Mouse (Mus musculus) forebrain, embryonic 14.5 days (tissue): Measurements from ENCODE around the gene Sipa1l3. TPM values are rescaled to one million over a fixed set of nuclear protein-coding genes. Genes with fewer than 3 reads are reported as not detected.

Experiments
- ATAC-seq: fragments of 200-750 bp; cut with Nextera tagmentation; 2 replicates; pipeline ENCODE4 v1.8.0; 2017; ENCODE audit warnings: mild to moderate bottlenecking, moderate library complexity
- DNase-seq: peaks from one replicate; pipeline ENCODE4 v3.0.0-alpha.2; 2015; ENCODE audit warnings: low spot score
- H3K27ac ChIP-seq: fragments of 300-500 bp; sonication (generic); 2 replicates; pipeline ENCODE4 v1.5.1; 2014; ENCODE audit warnings: low read depth, mild to moderate bottlenecking, control low read depth, low read length, moderate library complexity
- H3K27me3 ChIP-seq: fragments of 300-500 bp; sonication (generic); replicated peaks from 2 replicates; pipeline ENCODE4 v1.6.1; 2014; ENCODE audit warnings: low read length, control low read depth, mixed read lengths; ENCODE audit not compliant: control insufficient read depth, insufficient read depth
- H3K36me3 ChIP-seq: fragments of 300-500 bp; sonication (generic); 2 replicates; pipeline ENCODE4 v1.6.1; 2014; ENCODE audit warnings: low read length, control low read depth; ENCODE audit not compliant: control insufficient read depth, insufficient read depth
- H3K4me1 ChIP-seq: fragments of 300-500 bp; sonication (generic); 2 replicates; pipeline ENCODE4 v1.6.1; 2014; ENCODE audit warnings: antibody characterized with exemption, low read length, control low read depth; ENCODE audit not compliant: control insufficient read depth, insufficient read depth
- H3K4me2 ChIP-seq: fragments of 300-500 bp; sonication (generic); 2 replicates; pipeline ENCODE4 v1.6.1; 2014; ENCODE audit warnings: mild to moderate bottlenecking, control low read depth, low read length
- H3K4me3 ChIP-seq: fragments of 300-500 bp; sonication (generic); 2 replicates; pipeline ENCODE4 v1.5.1; 2014; ENCODE audit warnings: low read depth, low read length, control low read depth
- H3K9ac ChIP-seq: fragments of 300-500 bp; sonication (generic); 2 replicates; pipeline ENCODE4 v1.6.1; 2014; ENCODE audit warnings: mild to moderate bottlenecking, low read length, control low read depth, moderate library complexity
- H3K9me3 ChIP-seq: fragments of 300-500 bp; sonication (generic); replicated peaks from 2 replicates; pipeline ENCODE4 v1.6.1; 2016; ENCODE audit warnings: low read length, control low read depth, mixed read lengths; ENCODE audit not compliant: control insufficient read depth
- whole genome bisulfite sequencing: fragments of 180-500 bp; shearing (Covaris S2); extraction: QIAGEN DNeasy Blood & Tissue Kit; methylation state at CpG from one replicate; pipeline ENCODE4 v1.1.7; 2014; 5-methylcytosine and 5-hydroxymethylcytosine counted together
- polyA plus RNA-seq: library from polyadenylated mRNA; unstranded; fragments of >200 nt; fragmentation: Nextera tagmentation; extraction: Ambion mirVana; gene quantifications from 2 replicates; pipeline ENCODE4 v1.2.1, GENCODE M21; 2014

Gene Sipa1l3
- polyA plus RNA-seq, 1 experiment from 2014 or later = 6.2 TPM

- WGBS = under 1% methylated on average over 62 of the region's 67 CpGs
- Histone ChIP-seq H3K4me2 (peak within 1 kb of the TSS; percentile 95), H3K4me1 (peaks cover 20% of the 10 kb centered on the region), H3K9me3 (no peaks in the 10 kb centered on the region), H3K4me3 (peak within 1 kb of the TSS; percentile 74), H3K9ac (peak within 1 kb of the TSS; percentile 86), H3K27ac (peak within 1 kb of the TSS; percentile 93), H3K36me3 (no peaks in the 10 kb centered on the region), H3K27me3 (no peaks in the 10 kb centered on the region)
- DNase-seq = peak; percentile 98
- peak; percentile 92 for ATAC-seq
Observed at GRCm38 (mm10) chr7:29303738-29304462, 214.5 kb downstream of the Sipa1l3 start, which contains the start of gene Dpf1. TSS of gene Dpf1 (plus strand) at chr7:29303951.

GRCm38 (mm10) chr7:29302641-29303040 lies 215.8 kb downstream of the Sipa1l3 start:
- H3K27me3 ChIP-seq = no peaks in the 10 kb centered on the region
- H3K9ac ChIP-seq = no peak overlapping the region
- peaks cover 20% of the 10 kb centered on the region for H3K4me1 ChIP-seq
- WGBS = 67% methylated on average over 7 of the region's 7 CpGs
- no peak overlapping the region for H3K4me3 ChIP-seq
- no peak overlapping the region for H3K27ac ChIP-seq
- DNase-seq (no peak), ATAC-seq (no peak)
- no peaks in the 10 kb centered on the region for H3K36me3 ChIP-seq
- H3K4me2 ChIP-seq = no peak overlapping the region
- no peaks in the 10 kb centered on the region for H3K9me3 ChIP-seq

DNA sequence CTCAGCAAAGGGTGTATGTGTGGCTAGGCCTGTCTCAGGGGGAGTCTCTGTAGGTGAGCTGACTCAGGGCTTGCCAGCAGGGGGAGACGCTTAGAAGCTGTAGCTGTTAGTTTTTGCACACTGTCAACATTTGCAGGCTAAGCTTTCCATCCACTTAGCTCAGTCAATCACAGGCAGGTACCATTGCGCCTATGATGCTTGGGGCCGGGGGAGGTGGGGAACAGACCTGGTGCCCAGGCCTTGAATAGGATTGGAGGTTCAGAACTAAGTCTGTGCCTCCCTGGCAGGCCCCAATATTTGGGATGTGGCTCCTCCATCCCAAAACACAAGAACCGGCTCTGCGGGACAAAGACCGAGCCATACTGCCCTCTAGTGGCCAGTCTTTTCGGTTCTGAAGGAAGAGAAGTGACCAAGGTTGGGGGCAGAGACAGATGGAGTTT lies 217.3 kb downstream of the Sipa1l3 start:
- Histone ChIP-seq H3K36me3 (no peaks in the 10 kb centered on the region), H3K4me2 (peak overlapping the region; percentile 30), H3K4me1 (peaks cover 13% of the 10 kb centered on the region), H3K9ac (peak overlapping the region; percentile 46; the same call in 1 of the 2 replicates), H3K27me3 (no peaks in the 10 kb centered on the region), H3K27ac (no peak overlapping the region), H3K9me3 (no peaks in the 10 kb centered on the region), H3K4me3 (no peak overlapping the region)
- DNase-seq (peak; percentile 89), ATAC-seq (no peak; the same call in 1 of the 2 replicates)
- WGBS = 1% methylated on average over 7 of the region's 7 CpGs

GRCm38 (mm10) chr7:29296998-29297397 lies 221.4 kb downstream of the Sipa1l3 start:
- Histone ChIP-seq H3K4me1 (peaks cover 19% of the 10 kb centered on the region; the same call in 1 of the 2 replicates), H3K9ac (no peak overlapping the region)
- WGBS = 13% methylated on average over 10 of the region's 10 CpGs

GRCm38 (mm10) chr7:29295861-29296647 lies 222.4 kb downstream of the Sipa1l3 start:
- Histone ChIP-seq H3K4me1 (peaks cover 23% of the 10 kb centered on the region; the same call in 1 of the 2 replicates), H3K36me3 (no peaks in the 10 kb centered on the region), H3K4me2 (no peak overlapping the region), H3K27me3 (no peaks in the 10 kb centered on the region), H3K4me3 (no peak overlapping the region), H3K27ac (no peak overlapping the region), H3K9me3 (no peaks in the 10 kb centered on the region), H3K9ac (no peak overlapping the region)
- WGBS = 84% methylated on average over 24 of the region's 24 CpGs
- DNase-seq = no peak
- no peak for ATAC-seq

More at GRCm38 (mm10) chr7:29296998-29297397, 221.4 kb downstream of the Sipa1l3 start:
- Histone ChIP-seq H3K27ac (no peak overlapping the region), H3K4me2 (no peak overlapping the region), H3K27me3 (no peaks in the 10 kb centered on the region), H3K36me3 (no peaks in the 10 kb centered on the region), H3K9me3 (no peaks in the 10 kb centered on the region), H3K4me3 (no peak overlapping the region)
- ATAC-seq (0 out of 2 replicates have a peak, but pooled peaks have one; percentile 10), DNase-seq (peak; percentile 90)

DNA sequence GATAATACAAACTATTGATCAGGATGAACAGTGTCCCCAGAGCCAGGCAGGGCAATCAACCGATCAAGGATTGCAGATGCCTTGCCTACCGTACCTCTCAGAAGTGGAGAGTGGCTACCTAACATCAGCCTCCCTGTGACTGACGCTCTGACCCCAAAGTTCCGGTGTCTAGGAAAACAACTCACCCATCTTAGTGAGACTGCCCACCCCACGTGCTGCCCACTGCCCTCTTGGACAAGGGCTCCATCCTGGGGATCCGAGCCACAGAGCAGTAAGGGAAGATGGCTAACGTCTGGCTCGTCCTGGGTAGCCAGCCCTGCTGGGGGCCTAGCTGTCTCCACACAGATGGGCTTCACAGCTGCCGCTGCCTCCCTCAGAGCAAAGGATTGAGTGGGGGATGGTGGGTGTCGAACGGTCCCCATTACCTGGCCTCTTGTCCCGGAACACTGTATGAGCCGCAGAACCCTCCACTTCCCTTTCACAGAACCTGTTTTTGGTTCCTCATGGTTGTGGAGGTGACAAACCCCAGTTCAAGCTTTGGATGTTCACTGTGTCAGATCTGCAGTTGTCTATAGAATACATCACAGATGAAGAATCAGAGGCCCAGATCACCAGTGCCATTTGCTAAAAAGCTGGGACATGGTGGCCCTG lies 224.2 kb downstream of the Sipa1l3 start:
- H3K9ac ChIP-seq = 0 out of 2 replicates have a peak overlapping the region, but pooled peaks have one; percentile 30
- DNase-seq = no peak
- no peaks in the 10 kb centered on the region for H3K27me3 ChIP-seq
- no peaks in the 10 kb centered on the region for H3K36me3 ChIP-seq
- no peak overlapping the region for H3K4me2 ChIP-seq
- H3K4me3 ChIP-seq = no peak overlapping the region
- WGBS = 69% methylated on average over 13 of the region's 13 CpGs
- no peaks in the 10 kb centered on the region for H3K9me3 ChIP-seq
- H3K27ac ChIP-seq = no peak overlapping the region
- peaks cover 27% of the 10 kb centered on the region; the same call in 1 of the 2 replicates for H3K4me1 ChIP-seq
- no peak for ATAC-seq

DNA sequence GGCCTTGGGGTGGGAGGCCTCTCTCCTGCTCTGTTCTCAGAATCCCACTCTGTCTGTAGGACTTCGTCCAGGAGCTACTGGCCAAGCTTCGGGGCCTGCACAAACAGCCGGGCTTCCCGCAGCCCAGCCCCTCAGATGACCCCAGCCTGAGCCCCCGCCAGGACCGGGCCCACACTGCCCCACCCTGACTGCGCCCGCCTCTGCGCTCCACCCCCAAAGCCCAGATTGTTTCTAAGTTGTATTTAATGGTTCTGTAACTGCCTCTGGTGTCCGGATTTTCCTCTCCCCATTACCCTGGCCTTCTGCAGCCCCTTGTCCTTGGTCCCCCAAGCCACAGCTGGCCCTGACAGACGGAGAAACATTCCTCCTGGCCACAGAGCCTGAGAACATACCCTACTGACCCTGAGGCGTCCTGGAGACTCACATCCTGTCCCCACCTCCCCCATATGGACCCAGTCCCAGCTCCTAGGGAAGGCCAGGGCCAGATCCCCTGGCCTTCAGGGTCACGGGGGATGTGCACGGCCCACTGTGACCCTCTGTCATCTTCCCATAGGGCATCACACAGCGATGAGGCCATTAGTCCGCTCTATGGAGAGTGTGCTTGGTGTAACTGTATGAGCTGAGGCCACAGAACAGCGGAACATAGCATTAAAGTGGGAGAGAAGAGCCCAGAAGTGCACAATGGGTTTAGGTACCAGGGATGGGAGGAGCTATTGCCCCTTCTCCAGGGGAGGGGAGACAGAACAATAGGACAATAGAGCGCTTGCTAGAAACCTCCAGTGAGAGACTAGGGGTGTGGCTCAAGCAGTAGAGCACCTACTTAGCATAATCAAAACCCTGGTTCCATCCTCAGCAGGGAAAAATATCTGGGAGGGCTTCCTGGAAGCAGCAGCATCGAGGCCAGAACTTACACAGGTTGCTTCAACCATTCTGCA lies 225.0 kb downstream of the Sipa1l3 start:
- no peaks in the 10 kb centered on the region for H3K27me3 ChIP-seq
- no peak for ATAC-seq
- H3K4me3 ChIP-seq = no peak overlapping the region
- H3K36me3 ChIP-seq = no peaks in the 10 kb centered on the region
- 34% methylated on average over 19 of the region's 19 CpGs for WGBS
- no peak for DNase-seq
- H3K4me1 ChIP-seq = peaks cover 28% of the 10 kb centered on the region; the same call in 1 of the 2 replicates
- H3K9me3 ChIP-seq = no peaks in the 10 kb centered on the region
- no peak overlapping the region for H3K9ac ChIP-seq
- H3K27ac ChIP-seq = peak overlapping the region; percentile 88; the same call in 1 of the 2 replicates
- H3K4me2 ChIP-seq = no peak overlapping the region
